12 mouse cellular contexts compared by ENCODE assay signal in the genomic region with DNA sequence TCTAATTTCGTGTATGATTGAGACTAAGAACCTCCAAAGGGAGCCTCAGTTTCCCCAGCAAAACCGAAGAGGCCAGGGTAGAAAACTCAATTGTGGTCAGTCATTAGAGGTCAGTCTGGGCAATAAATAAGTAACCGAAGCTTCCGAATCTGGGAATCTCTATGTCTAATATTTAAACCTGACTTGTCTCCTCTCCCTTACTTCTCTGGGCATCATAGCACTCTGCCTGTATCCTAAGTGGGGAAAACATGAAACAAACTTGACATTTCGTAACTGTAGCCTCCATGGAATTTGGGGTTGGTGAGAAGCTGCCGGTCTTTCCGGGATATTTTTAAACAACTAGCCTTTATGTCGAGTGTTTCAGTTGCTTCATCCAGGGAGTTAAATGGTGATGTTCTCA. TPM values are rescaled to one million over a fixed set of nuclear protein-coding genes. Genes with fewer than 3 reads are reported as not detected.
DNase-seq lines count a peak whose midpoint lies in the region; ATAC-seq and TF ChIP-seq lines count a peak whose summit lies in the region.
"Had no signal": no experiment of that assay in that cellular context is flagged by ENCODE, and none has a peak within 500 bp of the region (broad histone marks: within the 10 kb centered on the region; RNA-seq: fewer than 3 reads in every experiment).

No protein-coding gene starts in this region.

- peak overlapping the region; percentile 54; the same call in 1 of the 2 replicates for H3K4me2 ChIP-seq in heart, embryonic 16.5 days (ENCODE audit: low read depth, low read length)
- H3K4me2 ChIP-seq in lung, embryonic 16.5 days (ENCODE audit: low read depth, low read length): peak overlapping the region; percentile 55
- H3K4me2 ChIP-seq in limb, embryonic 15.5 days: peak overlapping the region; percentile 37
- peak overlapping the region; percentile 58 for H3K4me2 ChIP-seq in stomach, postnatal 0 days (replicated peaks; ENCODE audit: low read depth)
- H3K4me2 ChIP-seq: midbrain, embryonic 12.5 days had no signal

- intact Hi-C loops in heart, postnatal 14 days (cut with DNase I): no loop called here

- TF ChIP-seq POLR2A in lung, adult 2 months (IDR thresholded peaks at IDR 0.05; ENCODE audit: borderline replicate concordance, extremely low read depth, low read depth, low read length): no peak

- H3K27me3 ChIP-seq in heart, embryonic 16.5 days (ENCODE audit: control insufficient read depth, insufficient read depth, low read length): no peaks in the 10 kb centered on the region
- no peaks in the 10 kb centered on the region for H3K27me3 ChIP-seq in lung, embryonic 16.5 days (ENCODE audit: control insufficient read depth, insufficient read depth, low read depth, low read length)
- H3K27me3 ChIP-seq in limb, embryonic 15.5 days: no peaks in the 10 kb centered on the region
- H3K27me3 ChIP-seq in stomach, postnatal 0 days (ENCODE audit: control insufficient read depth, insufficient read depth, low read length): no peaks in the 10 kb centered on the region

- no peaks in the 10 kb centered on the region for H3K9me3 ChIP-seq in heart, embryonic 16.5 days (replicated peaks; ENCODE audit: control insufficient read depth, low read length)
- H3K9me3 ChIP-seq in lung, embryonic 16.5 days (ENCODE audit: control insufficient read depth, low read length): no peaks in the 10 kb centered on the region
- H3K9me3 ChIP-seq in limb, embryonic 15.5 days: no peaks in the 10 kb centered on the region
- H3K9me3 ChIP-seq in stomach, postnatal 0 days (ENCODE audit: control insufficient read depth, low read length): no peaks in the 10 kb centered on the region
- H3K9me3 ChIP-seq: midbrain, embryonic 12.5 days had no signal

- TF ChIP-seq CTCF in lung, adult 2 months (IDR thresholded peaks at IDR 0.05; ENCODE audit: insufficient read depth, low read length): no peak
- no peak for TF ChIP-seq CTCF in stomach, postnatal 0 days (IDR thresholded peaks at IDR 0.05; ENCODE audit: low read depth)

- no peak overlapping the region for H3K27ac ChIP-seq in heart, embryonic 16.5 days (ENCODE audit: low read length)
- no peak overlapping the region for H3K27ac ChIP-seq in lung, embryonic 16.5 days (ENCODE audit: low read length)
- no peak overlapping the region for H3K27ac ChIP-seq in limb, embryonic 15.5 days
- H3K27ac ChIP-seq in stomach, postnatal 0 days (replicated peaks): peak overlapping the region; percentile 86
- H3K27ac ChIP-seq: midbrain, embryonic 12.5 days had no signal

- DNase-seq in heart, postnatal 14 days: no peak
- no peak for DNase-seq in lung, adult 2 months
- no peak for DNase-seq in stomach, postnatal 0 days (ENCODE audit: low spot score)
- DNase-seq in gastrocnemius, postnatal 25 days: no peak
- DNase-seq in right cerebral cortex, postnatal 4 days: no peak
- DNase-seq: retina, postnatal 1 day; thymus, adult 18-20 months had no signal

- no peak overlapping the region; the same call in 1 of the 2 replicates for H3K9ac ChIP-seq in heart, embryonic 16.5 days (ENCODE audit: low read length)
- H3K9ac ChIP-seq in lung, embryonic 16.5 days (ENCODE audit: low read length): no peak overlapping the region; the same call in 1 of the 2 replicates
- no peak overlapping the region for H3K9ac ChIP-seq in limb, embryonic 15.5 days
- no peak overlapping the region for H3K9ac ChIP-seq in stomach, postnatal 0 days (ENCODE audit: low read length)
- H3K9ac ChIP-seq: midbrain, embryonic 12.5 days had no signal

- H3K36me3 ChIP-seq in heart, embryonic 16.5 days (ENCODE audit: control insufficient read depth, insufficient read depth): no peaks in the 10 kb centered on the region
- H3K36me3 ChIP-seq in lung, embryonic 16.5 days (ENCODE audit: control insufficient read depth, insufficient read depth, low read length): no peaks in the 10 kb centered on the region
- no peaks in the 10 kb centered on the region for H3K36me3 ChIP-seq in limb, embryonic 15.5 days
- no peaks in the 10 kb centered on the region for H3K36me3 ChIP-seq in stomach, postnatal 0 days (ENCODE audit: control insufficient read depth, insufficient read depth, low read length)
- H3K36me3 ChIP-seq: midbrain, embryonic 12.5 days had no signal

- no peak for ATAC-seq in heart, embryonic 16.5 days (replicated peaks; ENCODE audit: extremely low read depth, insufficient read depth, low FRiP score)
- no peak for ATAC-seq in lung, embryonic 16.5 days (ENCODE audit: low read depth)
- no peak for ATAC-seq in limb, embryonic 15.5 days (ENCODE audit: insufficient number of reproducible peaks, low FRiP score, low TSS enrichment, low read depth)
- ATAC-seq in stomach, postnatal 0 days (ENCODE audit: low FRiP score, low TSS enrichment): no peak

- 71% methylated on average over 8 of the region's 8 CpGs for WGBS in heart, embryonic 16.5 days
- 57% methylated on average over 8 of the region's 8 CpGs for WGBS in lung, embryonic 16.5 days
- 61% methylated on average over 8 of the region's 8 CpGs for WGBS in lung, adult 2 months
- 62% methylated on average over 8 of the region's 8 CpGs for WGBS in limb, embryonic 15.5 days
- 53% methylated on average over 8 of the region's 8 CpGs for WGBS in stomach, postnatal 0 days

- no peak overlapping the region for H3K4me3 ChIP-seq in heart, embryonic 16.5 days (ENCODE audit: low read length)
- no peak overlapping the region for H3K4me3 ChIP-seq in lung, embryonic 16.5 days (ENCODE audit: low read length)
- H3K4me3 ChIP-seq in lung, adult 2 months (replicated peaks; ENCODE audit: extremely low read depth, low read depth, low read length): no peak overlapping the region
- H3K4me3 ChIP-seq in limb, embryonic 15.5 days: peak overlapping the region; percentile 29
- H3K4me3 ChIP-seq in stomach, postnatal 0 days (ENCODE audit: low read depth, low read length): no peak overlapping the region
- H3K4me3 ChIP-seq: midbrain, embryonic 12.5 days had no signal

- TF ChIP-seq EP300 in stomach, postnatal 0 days (optimal IDR thresholded peaks at IDR 0.05): no peak

- peaks cover 7% of the 10 kb centered on the region for H3K4me1 ChIP-seq in heart, embryonic 16.5 days (ENCODE audit: control insufficient read depth, insufficient read depth, low read length)
- peaks cover 5% of the 10 kb centered on the region for H3K4me1 ChIP-seq in lung, embryonic 16.5 days (replicated peaks; ENCODE audit: control insufficient read depth, insufficient read depth, low read length)
- peaks cover 2% of the 10 kb centered on the region; the same call in 1 of the 2 replicates for H3K4me1 ChIP-seq in lung, adult 2 months (ENCODE audit: control insufficient read depth, insufficient read depth, low read length)
- peaks cover 17% of the 10 kb centered on the region for H3K4me1 ChIP-seq in limb, embryonic 15.5 days
- H3K4me1 ChIP-seq in stomach, postnatal 0 days (replicated peaks; ENCODE audit: control insufficient read depth, insufficient read depth): peaks cover under 1% of the 10 kb centered on the region; the same call in 1 of the 2 replicates

RNA-seq across cellular contexts. Expression of gene Gcnt2, which starts 0.3 kb away (rescaled TPM):
- 4.2 and 5.0 TPM in 2 replicates for polyA plus RNA-seq in heart, embryonic 16.5 days (2015; fragmentation: Nextera tagmentation; extraction: Ambion mirVana)
- 10 to 100 TPM; 12.1 to 14.1 TPM for total RNA-seq in heart, postnatal 14 days (2021)
- 4.3 and 4.5 TPM in 2 replicates for polyA plus RNA-seq in lung, embryonic 16.5 days (2015; fragmentation: Nextera tagmentation; extraction: Ambion mirVana)
- polyA plus RNA-seq in lung, adult 2 months (2012; rRNA removed): 12.5 and 17.5 TPM in 2 replicates
- 3.4 and 3.7 TPM in 2 replicates for polyA plus RNA-seq in limb, embryonic 15.5 days (2015; fragmentation: Nextera tagmentation; extraction: Ambion mirVana)
- 5.7 and 6.4 TPM in 2 replicates for polyA plus RNA-seq in stomach, postnatal 0 days (2015; fragmentation: Nextera tagmentation; extraction: Ambion mirVana)
- total RNA-seq in gastrocnemius, postnatal 25 days (2021): 1 to 10 TPM; 4.9 to 5.3 TPM
- polyA plus RNA-seq: erythroblast, embryonic 14.5 days had no signal
